Mouse (Mus musculus): Measurements from ENCODE around the gene Gm21833.

DNA sequence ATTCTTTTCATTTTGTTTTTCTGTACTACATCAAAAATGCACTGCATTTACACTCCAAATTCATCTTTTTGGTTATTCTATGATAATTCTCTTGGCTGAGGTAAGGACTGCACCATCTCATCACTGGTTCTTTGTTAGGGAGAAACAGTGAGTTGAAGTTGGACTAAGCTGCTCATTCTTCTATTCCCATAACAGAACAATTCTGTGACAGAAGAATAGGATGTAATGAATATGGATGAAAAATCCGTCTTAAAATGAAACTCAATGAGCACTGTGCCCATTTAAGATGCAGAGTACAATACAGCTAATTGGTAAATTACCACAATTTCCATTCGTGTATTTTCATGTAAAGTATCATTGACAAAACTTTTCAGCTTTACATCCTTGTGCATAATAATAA is 11.6 kb upstream of the Gm21833 start:
- TF ChIP-seq CTCF (IDR thresholded peaks at IDR 0.05; ENCODE audit: low read depth) = no peak
- TF ChIP-seq EP300 (IDR thresholded peaks at IDR 0.05; ENCODE audit: low read depth) = no peak

Measured in liver, embryonic 14.5 days (tissue).